Comparison of ENCODE assay signal across 27 mouse cellular contexts in genomic region chr6:145981074-145981473, GRCm38 (mm10). TPM values are rescaled to one million over a fixed set of nuclear protein-coding genes. Genes with fewer than 3 reads are reported as not detected.
DNase-seq lines count a peak whose midpoint lies in the region; ATAC-seq and TF ChIP-seq lines count a peak whose summit lies in the region.
"Had no signal": no experiment of that assay in that cellular context is flagged by ENCODE, and none has a peak within 500 bp of the region (broad histone marks: within the 10 kb centered on the region; RNA-seq: fewer than 3 reads in every experiment).

No protein-coding gene starts in this region.

- TF ChIP-seq CTCF in gastrocnemius, adult 2 months (IDR thresholded peaks at IDR 0.05): no peak
- no peak for TF ChIP-seq CTCF in intestine, postnatal 0 days (IDR thresholded peaks at IDR 0.05; ENCODE audit: low read depth)
- no peak for TF ChIP-seq CTCF in CH12.LX (conservative IDR thresholded peaks at IDR 0.05 in 1 of 2, IDR thresholded peaks at IDR 0.05 in 1 of 2; ENCODE audit: low read depth in 2 of 2, low read length in 2 of 2)

- intact Hi-C loops in gastrocnemius, adult 2 months (cut with DNase I): no loop called here

- no peak overlapping the region for H3K4me3 ChIP-seq in gastrocnemius, adult 2 months
- no peak overlapping the region for H3K4me3 ChIP-seq in intestine, embryonic 16.5 days (ENCODE audit: low read length)
- H3K4me3 ChIP-seq in intestine, postnatal 0 days (ENCODE audit: low read depth, low read length): no peak overlapping the region
- H3K4me3 ChIP-seq in CH12.LX (replicated peaks in 1 of 3; ENCODE audit: low read depth in 2 of 3, low read length in 2 of 3, poor library complexity in 1 of 3): no peak overlapping the region
- no peak overlapping the region for H3K4me3 ChIP-seq in midbrain, embryonic 15.5 days
- H3K4me3 ChIP-seq: forebrain, embryonic 10.5 days; forebrain, embryonic 13.5 days; heart, embryonic 15.5 days; intestine, embryonic 15.5 days had no signal

- H3K79me2 ChIP-seq in CH12.LX (replicated peaks; ENCODE audit: control insufficient read depth, extremely low read depth, insufficient read depth, poor library complexity, severe bottlenecking): no peaks in the 10 kb centered on the region

- no peak for ATAC-seq in intestine, embryonic 16.5 days
- ATAC-seq in intestine, postnatal 0 days: no peak
- peak; percentile 85 for ATAC-seq in inflammation-experienced regulatory T-cells, adult 6 months
- no peak for ATAC-seq in midbrain, embryonic 15.5 days (replicated peaks)
- ATAC-seq: forebrain, embryonic 13.5 days; forebrain, embryonic 16.5 days; hindbrain, postnatal 0 days; intestine, embryonic 15.5 days had no signal

- peak overlapping the region; percentile 24; the same call in 1 of the 2 replicates for H3K9ac ChIP-seq in intestine, embryonic 16.5 days (ENCODE audit: low read depth, low read length)
- H3K9ac ChIP-seq in intestine, postnatal 0 days (ENCODE audit: low read depth, low read length): no peak overlapping the region
- H3K9ac ChIP-seq in CH12.LX (ENCODE audit: insufficient read depth, low read depth): no peak overlapping the region
- no peak overlapping the region for H3K9ac ChIP-seq in midbrain, embryonic 15.5 days
- H3K9ac ChIP-seq: forebrain, embryonic 13.5 days; heart, embryonic 15.5 days; hindbrain, embryonic 14.5 days; intestine, embryonic 15.5 days had no signal

- H3K4me2 ChIP-seq in intestine, embryonic 16.5 days (ENCODE audit: low read depth, low read length): no peak overlapping the region
- H3K4me2 ChIP-seq in intestine, postnatal 0 days (replicated peaks; ENCODE audit: low read depth): no peak overlapping the region
- H3K4me2 ChIP-seq in CH12.LX (ENCODE audit: insufficient read depth, low read depth, poor library complexity, severe bottlenecking): no peak overlapping the region
- no peak overlapping the region for H3K4me2 ChIP-seq in midbrain, embryonic 15.5 days
- H3K4me2 ChIP-seq: forebrain, embryonic 13.5 days; heart, embryonic 11.5 days; heart, embryonic 15.5 days; hindbrain, embryonic 14.5 days; intestine, embryonic 15.5 days had no signal

- H3K9me3 ChIP-seq in intestine, embryonic 16.5 days (ENCODE audit: control insufficient read depth, low read length): 0 out of 2 replicates have a peak, but pooled peaks cover 3% of the 10 kb centered on the region
- no peaks in the 10 kb centered on the region for H3K9me3 ChIP-seq in intestine, postnatal 0 days (ENCODE audit: control insufficient read depth)
- H3K9me3 ChIP-seq in CH12.LX (replicated peaks; ENCODE audit: low read length): peaks cover 5% of the 10 kb centered on the region
- no peaks in the 10 kb centered on the region for H3K9me3 ChIP-seq in midbrain, embryonic 15.5 days
- H3K9me3 ChIP-seq: forebrain, embryonic 10.5 days; forebrain, embryonic 13.5 days; heart, embryonic 15.5 days; intestine, embryonic 15.5 days had no signal

- dilution Hi-C loops in CH12.LX (cut with MboI; ENCODE audit: extremely low pct_ligation_motif_present, extremely low pct_unique_long_range_greater_than_20kb, low sequenced_read_pairs): no loop called here

- no peak for TF ChIP-seq POLR2A in CH12.LX (IDR thresholded peaks at IDR 0.05; ENCODE audit: low read depth, low read length)

- no peaks in the 10 kb centered on the region for H3K36me3 ChIP-seq in intestine, embryonic 16.5 days (ENCODE audit: control insufficient read depth, insufficient read depth, low read length)
- no peaks in the 10 kb centered on the region for H3K36me3 ChIP-seq in intestine, postnatal 0 days (ENCODE audit: control insufficient read depth, insufficient read depth)
- no peaks in the 10 kb centered on the region for H3K36me3 ChIP-seq in CH12.LX (replicated peaks in 1 of 2; ENCODE audit: control insufficient read depth in 1 of 2, insufficient read depth in 1 of 2, low read length in 1 of 2)
- no peaks in the 10 kb centered on the region for H3K36me3 ChIP-seq in midbrain, embryonic 15.5 days (replicated peaks)
- H3K36me3 ChIP-seq: forebrain, embryonic 10.5 days; heart, embryonic 15.5 days; intestine, embryonic 15.5 days had no signal

- H3K27me3 ChIP-seq in intestine, embryonic 16.5 days (replicated peaks; ENCODE audit: control insufficient read depth, insufficient read depth, low read length): no peaks in the 10 kb centered on the region
- H3K27me3 ChIP-seq in intestine, postnatal 0 days (replicated peaks; ENCODE audit: control insufficient read depth, insufficient read depth, low read length): no peaks in the 10 kb centered on the region
- H3K27me3 ChIP-seq in CH12.LX (replicated peaks): no peaks in the 10 kb centered on the region
- H3K27me3 ChIP-seq in midbrain, embryonic 15.5 days (replicated peaks): no peaks in the 10 kb centered on the region
- H3K27me3 ChIP-seq: forebrain, embryonic 13.5 days; heart, embryonic 15.5 days; intestine, embryonic 15.5 days had no signal

- peak; percentile 93 for TF ChIP-seq EP300 in CH12.LX (IDR thresholded peaks at IDR 0.05; ENCODE audit: low read length)

- TF ChIP-seq RAD21 in CH12.LX (IDR thresholded peaks at IDR 0.05; ENCODE audit: low read depth, low read length): no peak

- WGBS in intestine, embryonic 16.5 days: 77% methylated on average over 8 of the region's 8 CpGs
- 87% methylated on average over 8 of the region's 8 CpGs for WGBS in intestine, postnatal 0 days
- 93% methylated on average over 8 of the region's 8 CpGs for WGBS in midbrain, embryonic 15.5 days

- DNase-seq in gastrocnemius, adult 2 months: no peak
- DNase-seq in gastrocnemius, postnatal 10 days: no peak
- peak; percentile 54 for DNase-seq in CH12.LX (ENCODE audit: extremely low read depth)
- DNase-seq in liver: no peak
- DNase-seq: adrenal gland, postnatal 10 days; adrenal gland, postnatal 36 days; B cell, adult 2 months; cerebellum, adult 18-20 months; cerebellum, adult 9-10 months; cerebellum, postnatal 14 days; gastrocnemius, postnatal 25 days; heart, postnatal 14 days; heart, postnatal 4 days; kidney, adult 2 months had no signal

- H3K4me1 ChIP-seq in intestine, embryonic 16.5 days (ENCODE audit: control insufficient read depth, insufficient read depth, low read length): no peaks in the 10 kb centered on the region
- no peaks in the 10 kb centered on the region for H3K4me1 ChIP-seq in intestine, postnatal 0 days (replicated peaks; ENCODE audit: control insufficient read depth, insufficient read depth, low read length)
- peaks cover 9% of the 10 kb centered on the region in 2 experiments for H3K4me1 ChIP-seq in CH12.LX (ENCODE audit: control insufficient read depth in 1 of 2, insufficient read depth in 2 of 2)
- H3K4me1 ChIP-seq in midbrain, embryonic 15.5 days: no peaks in the 10 kb centered on the region
- H3K4me1 ChIP-seq: forebrain, embryonic 10.5 days; forebrain, embryonic 13.5 days; intestine, embryonic 15.5 days had no signal

- in situ Hi-C loops in CH12.LX (cut with MboI; ENCODE audit: low pct_ligation_motif_present, low pct_unique_long_range_greater_than_20kb, low sequenced_read_pairs): no loop called here

- H3K27ac ChIP-seq in gastrocnemius, adult 2 months: peak overlapping the region; percentile 73
- H3K27ac ChIP-seq in intestine, embryonic 16.5 days (ENCODE audit: low read length): no peak overlapping the region
- no peak overlapping the region for H3K27ac ChIP-seq in intestine, postnatal 0 days (ENCODE audit: low read depth, low read length)
- H3K27ac ChIP-seq in CH12.LX (ENCODE audit: insufficient read depth, low read depth): no peak overlapping the region
- no peak overlapping the region for H3K27ac ChIP-seq in midbrain, embryonic 15.5 days
- H3K27ac ChIP-seq: forebrain, embryonic 10.5 days; forebrain, embryonic 13.5 days; heart, embryonic 15.5 days; hindbrain, embryonic 14.5 days; hindbrain, postnatal 0 days; intestine, embryonic 15.5 days had no signal

TF ChIP-seq in CH12.LX, 34 proteins besides CTCF, POLR2A, EP300 and RAD21:
- TF ChIP-seq MYC (IDR thresholded peaks at IDR 0.05; ENCODE audit: low read depth, low read length): peak; percentile 32; the same call in 1 of the 2 replicates
- TF ChIP-seq JUND (conservative IDR thresholded peaks at IDR 0.05; ENCODE audit: low read depth, low read length): peak; percentile 89
- no peak for TF ChIP-seq UBTF (IDR thresholded peaks at IDR 0.05; ENCODE audit: low read depth, low read length)
- TF ChIP-seq ETS1 (conservative IDR thresholded peaks at IDR 0.05; ENCODE audit: low read depth, low read length): peak; percentile 65; the same call in 1 of the 2 replicates
- peak; percentile 33; the same call in 1 of the 2 replicates for TF ChIP-seq TCF12 (IDR thresholded peaks at IDR 0.05; ENCODE audit: low read depth, low read length)
- peak; percentile 83 for TF ChIP-seq IRF4 (IDR thresholded peaks at IDR 0.05; ENCODE audit: low read depth, low read length)
- TF ChIP-seq E2F4 (IDR thresholded peaks at IDR 0.05; ENCODE audit: insufficient replicate concordance, low read depth, low read length): no peak
- no peak for TF ChIP-seq POLR2AphosphoS2 (IDR thresholded peaks at IDR 0.05; ENCODE audit: low read depth, low read length)
- peak; percentile 60 for TF ChIP-seq BHLHE40 (IDR thresholded peaks at IDR 0.05; ENCODE audit: low read depth, low read length)
- TF ChIP-seq CHD2 (IDR thresholded peaks at IDR 0.05; ENCODE audit: low read length): no peak
- TF ChIP-seq JUN (IDR thresholded peaks at IDR 0.05; ENCODE audit: insufficient read depth, low read depth, low read length): peak; percentile 88
- 0 out of 2 replicates have a peak, but pooled peaks have one; percentile 45 for TF ChIP-seq MEF2A (IDR thresholded peaks at IDR 0.05; ENCODE audit: borderline replicate concordance, low read depth, low read length)

RNA-seq across cellular contexts. Expression of gene Sspn, which starts 49.6 kb away (rescaled TPM):
- 10 to 100 TPM; 40.0 to 55.9 TPM for total RNA-seq in gastrocnemius, adult 2 months (2021)
- 100 to 1,000 TPM; 122 to 125 TPM for total RNA-seq in gastrocnemius, postnatal 10 days (2021)
- polyA plus RNA-seq in intestine, embryonic 16.5 days (2015; fragmentation: Nextera tagmentation; extraction: Ambion mirVana): 6.1 and 6.6 TPM in 2 replicates
- polyA plus RNA-seq in intestine, postnatal 0 days (2015; fragmentation: Nextera tagmentation; extraction: Ambion mirVana): 3.6 and 4.4 TPM in 2 replicates
- total RNA-seq in CH12.LX (2012; rRNA removed): 0.13 and 0.17 TPM in 2 replicates
- 0.04 and 0.08 TPM in 2 replicates for total RNA-seq in CH12.LX (2014; rRNA removed)
- 0.14 and 0.22 TPM in 2 replicates for polyA plus RNA-seq in CH12.LX (2012; ENCODE audit: insufficient read length, low read depth)
- under 1 TPM in 1 of 3 experiments, not detected in 2; 0.09 TPM for polyA plus RNA-seq in inflammation-experienced regulatory T-cells, adult 6 months (2017; shearing (Covaris generic))
- 4.3 and 4.5 TPM in 2 replicates for polyA plus RNA-seq in midbrain, embryonic 15.5 days (2015; fragmentation: Nextera tagmentation; extraction: Ambion mirVana)
- total RNA-seq: MEL had no signal
